Mouse (Mus musculus): Measurements from ENCODE around the gene Gm11627.

DNA sequence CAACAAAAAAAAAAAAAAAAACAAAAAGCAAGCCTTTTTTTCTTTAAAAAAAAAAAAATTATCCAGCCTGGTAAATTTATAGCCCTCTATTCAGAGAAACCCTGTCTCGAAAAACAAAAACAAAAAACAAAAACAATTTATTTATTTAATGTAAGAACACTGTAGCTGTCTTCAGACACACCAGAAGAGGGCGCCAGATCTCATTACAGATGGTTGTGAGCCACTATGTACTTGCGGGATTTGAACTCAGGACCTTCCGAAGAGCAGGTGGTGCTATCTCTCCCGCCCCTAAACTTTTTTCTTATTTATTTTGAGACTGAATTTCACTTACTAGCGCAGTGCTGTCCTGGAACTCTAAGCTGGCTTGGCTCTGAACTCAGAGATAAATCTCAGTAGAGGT, 12.1 kb downstream of the Gm11627 start:
- TF ChIP-seq CTCF (IDR thresholded peaks at IDR 0.05; ENCODE audit: extremely low read depth, insufficient read depth, insufficient read length, insufficient replicate concordance) (no peak), POLR2A (IDR thresholded peaks at IDR 0.05; ENCODE audit: low read depth, low read length) (no peak)

Data from spleen, adult 2 months (tissue).